Mouse (Mus musculus) left cerebral cortex, postnatal 14 days (tissue): Measurements from ENCODE around the gene Akap7. TPM values are rescaled to one million over a fixed set of nuclear protein-coding genes. Genes with fewer than 3 reads are reported as not detected.
A peak's percentile ranks its signal among the peaks of the same experiment; 100 is the strongest.

Experiments
- DNase-seq, 2 experiments: peaks; one replicate each; pipeline ENCODE4 v3.0.0; 2021 to 2022; ENCODE audit warnings: low spot score in 2 of 2, mixed read lengths in 1 of 2
- intact Hi-C: fragments of 180-260 bp; cut with DNase I; formaldehyde crosslinking; loops from one replicate; pipeline ENCODE4 v1.15.1; 2025
- total RNA-seq, 2 experiments: library from RNA; stranded (reverse); gene quantifications; 2 replicates each; pipeline ENCODE4 v1.2.3; 2021

Gene Akap7
- total RNA-seq, 2 experiments from 2014 or later: 79.5 to 81.7 TPM

- no peak for DNase-seq
- intact Hi-C loops: no loop called here
Observed at GRCm38 (mm10) chr10:25157339-25157738, 150.3 kb downstream of the Akap7 start.

GRCm38 (mm10) chr10:25154225-25154624 is 153.4 kb downstream of the Akap7 start:
- intact Hi-C loops: no loop called here
- no peak for DNase-seq

- peak; percentile 34 to 52 for DNase-seq
- intact Hi-C loops: no loop called here
Observed at GRCm38 (mm10) chr10:25151172-25151800, 156.4 kb downstream of the Akap7 start.

GRCm38 (mm10) chr10:25145851-25146250 is 161.8 kb downstream of the Akap7 start:
- peak; percentile 56 to 69 for DNase-seq
- intact Hi-C loops: loop anchor here (5.0 to 10.0 kb wide), 2 partner anchors 144 to 181 kb away; no protein-coding TSS in a partner anchor

- intact Hi-C loops: loop anchor here (5.0 to 10.0 kb wide), 2 partner anchors 143 to 180 kb away; no protein-coding TSS in a partner anchor
- DNase-seq: peak; percentile 25 to 64
Observed at GRCm38 (mm10) chr10:25144787-25145761, 162.6 kb downstream of the Akap7 start.

GRCm38 (mm10) chr10:25141781-25142180 is 165.9 kb downstream of the Akap7 start:
- DNase-seq: no peak
- intact Hi-C loops: loop anchor here (10.0 kb wide), 1 partner anchor 177 kb away; no protein-coding TSS in a partner anchor

- intact Hi-C loops: loop anchor here (10.0 kb wide), 1 partner anchor 175 kb away; no protein-coding TSS in a partner anchor
- peak in 1 of 2 experiments; percentile 31 for DNase-seq
Observed at GRCm38 (mm10) chr10:25140155-25140755, 167.4 kb downstream of the Akap7 start.

GRCm38 (mm10) chr10:25133581-25133980 is 174.1 kb downstream of the Akap7 start:
- intact Hi-C loops: no loop called here
- DNase-seq: no peak

- intact Hi-C loops: no loop called here
- DNase-seq: no peak
Observed at GRCm38 (mm10) chr10:25128455-25128863, 179.2 kb downstream of the Akap7 start.

- no peak for DNase-seq
- intact Hi-C loops: no loop called here
Observed at GRCm38 (mm10) chr10:25126035-25126434, 181.6 kb downstream of the Akap7 start.

- intact Hi-C loops: no loop called here
- no peak for DNase-seq
Observed at GRCm38 (mm10) chr10:25120871-25121554, 186.7 kb downstream of the Akap7 start.

Other genes starting within 250 kb of the Akap7 start
- 100 to 1,000 TPM; 199 to 201 TPM for gene Epb41l2, start 51.9 kb upstream of the Akap7 start, total RNA-seq
- not detected for gene Smlr1, start 228.4 kb upstream of the Akap7 start, total RNA-seq